Mouse (Mus musculus): ENCODE results near the gene Apba2.

The Apba2 gene

GRCm38 (mm10) chr7:64729785-64730184, 228.3 kb downstream of the Apba2 start:
- DNase-seq, result peak; percentile 57

GRCm38 (mm10) chr7:64739131-64739530, 237.6 kb downstream of the Apba2 start:
- DNase-seq, result no peak

DNA sequence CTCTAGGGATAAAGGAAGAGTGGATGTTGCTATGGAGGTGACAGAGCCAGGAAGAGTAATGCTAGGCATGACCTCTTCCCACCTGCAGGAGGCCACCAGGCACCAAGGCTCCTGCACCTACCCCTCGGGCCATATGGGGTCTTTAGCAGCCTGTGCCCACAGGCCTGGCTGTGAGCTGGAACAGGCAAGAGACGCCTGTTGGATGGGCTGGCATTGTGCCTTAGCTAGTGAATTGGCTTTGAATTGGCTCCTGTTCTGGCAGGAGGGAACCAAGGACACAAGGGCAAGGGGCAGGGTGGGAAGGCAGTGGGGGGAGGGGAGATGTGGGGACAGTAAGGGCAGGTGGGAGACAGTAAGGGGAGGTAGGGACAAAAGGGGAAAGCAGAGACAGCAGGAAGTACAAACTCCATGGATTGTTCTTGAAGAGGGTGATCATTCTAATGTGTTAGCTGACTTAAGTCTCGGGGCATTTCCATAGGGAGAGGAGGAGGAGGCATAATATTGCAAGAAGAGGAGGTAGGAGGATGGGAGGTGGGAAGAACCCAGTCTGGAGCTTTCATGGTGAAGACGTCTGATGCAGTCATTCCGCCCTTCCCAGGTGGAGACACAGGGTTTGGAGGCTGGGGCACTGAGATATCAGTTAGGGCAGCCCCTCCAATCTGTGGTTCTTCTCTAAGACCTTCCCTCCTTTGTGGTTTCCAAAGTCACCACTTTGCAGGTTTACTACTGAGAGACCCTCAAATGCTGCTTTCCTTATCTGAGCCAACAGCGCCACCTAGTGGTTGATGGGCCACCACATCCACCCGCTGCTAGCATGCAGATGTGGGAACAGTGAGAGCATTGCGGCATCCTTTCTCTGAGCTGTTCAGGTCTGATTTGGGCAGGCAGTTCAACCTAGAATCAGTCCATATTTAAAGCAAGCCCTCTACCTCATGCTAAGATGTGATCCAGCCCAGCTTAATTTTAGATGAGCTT, 240.1 kb downstream of the Apba2 start:
- DNase-seq, result peak; percentile 49

- DNase-seq, result no peak
Observed at GRCm38 (mm10) chr7:64743610-64744009, 242.1 kb downstream of the Apba2 start.

- peak; percentile 27 for DNase-seq
Observed at GRCm38 (mm10) chr7:64751465-64751864, 250.0 kb downstream of the Apba2 start.

- no peak for DNase-seq
Observed at GRCm38 (mm10) chr7:64752133-64752532, 250.6 kb downstream of the Apba2 start.

DNA sequence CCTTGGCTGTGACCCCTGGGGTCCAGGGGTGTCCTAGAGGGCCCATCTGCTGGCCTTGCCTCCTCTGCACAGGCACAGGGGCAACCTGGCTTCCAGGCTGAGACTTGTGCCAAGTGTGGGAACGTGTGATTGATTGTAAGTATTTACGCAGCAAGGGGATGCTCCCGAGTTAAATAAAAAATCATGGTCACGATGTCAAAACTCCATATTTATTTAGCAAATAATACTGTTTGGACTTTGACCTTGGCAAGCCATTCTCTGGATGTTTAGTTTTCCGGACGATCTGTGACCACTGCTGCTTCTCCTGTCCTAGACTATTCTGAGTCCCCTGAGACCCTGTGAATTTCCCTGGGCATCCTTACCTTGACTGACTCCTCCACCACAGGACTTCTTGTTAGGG, 252.2 kb downstream of the Apba2 start:
- DNase-seq, result peak; percentile 15

- DNase-seq, result peak; percentile 61
Observed at GRCm38 (mm10) chr7:64754161-64754560, 252.7 kb downstream of the Apba2 start.

- DNase-seq, result no peak
Observed at GRCm38 (mm10) chr7:64755141-64755540, 253.6 kb downstream of the Apba2 start.

DNA sequence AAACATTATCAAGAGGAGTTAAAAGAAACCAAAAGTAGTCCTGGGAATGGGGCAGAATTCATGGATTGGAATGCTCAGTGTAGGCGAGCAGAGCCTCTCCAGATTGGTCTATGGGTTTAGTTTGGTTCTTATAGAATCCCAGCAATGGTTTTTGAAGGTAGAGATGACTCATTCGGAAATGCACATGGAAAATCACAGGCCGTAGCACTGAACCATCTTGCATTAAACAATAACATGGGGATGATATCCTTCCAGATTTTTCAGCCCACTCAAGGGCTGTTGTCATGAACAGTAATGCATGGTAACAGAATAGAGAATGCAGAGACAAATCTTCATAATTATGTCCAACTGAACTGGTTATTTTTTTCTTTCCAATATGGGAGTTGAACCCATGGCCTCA, 264.1 kb downstream of the Apba2 start:
- no peak for DNase-seq

DNA sequence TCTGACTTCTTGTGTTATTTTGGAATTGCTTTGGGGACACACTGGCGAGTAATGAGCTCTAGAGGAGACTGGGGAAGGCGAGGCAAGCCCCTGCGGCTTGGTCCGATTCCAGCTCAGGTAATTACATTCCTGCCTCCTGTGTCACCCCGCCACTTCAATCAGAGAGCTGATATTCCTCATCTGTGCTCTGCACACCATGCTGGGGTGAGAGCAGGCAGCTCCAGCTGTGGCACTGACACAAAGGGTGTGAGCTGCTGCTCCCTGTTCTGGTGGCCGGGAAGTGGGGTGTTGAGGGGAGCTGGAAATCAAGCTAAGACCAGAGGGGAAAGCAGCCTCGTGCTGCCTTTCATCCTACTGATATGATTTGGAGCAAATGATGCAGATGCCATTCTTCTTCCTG, 268.3 kb downstream of the Apba2 start:
- DNase-seq, result no peak

DNA sequence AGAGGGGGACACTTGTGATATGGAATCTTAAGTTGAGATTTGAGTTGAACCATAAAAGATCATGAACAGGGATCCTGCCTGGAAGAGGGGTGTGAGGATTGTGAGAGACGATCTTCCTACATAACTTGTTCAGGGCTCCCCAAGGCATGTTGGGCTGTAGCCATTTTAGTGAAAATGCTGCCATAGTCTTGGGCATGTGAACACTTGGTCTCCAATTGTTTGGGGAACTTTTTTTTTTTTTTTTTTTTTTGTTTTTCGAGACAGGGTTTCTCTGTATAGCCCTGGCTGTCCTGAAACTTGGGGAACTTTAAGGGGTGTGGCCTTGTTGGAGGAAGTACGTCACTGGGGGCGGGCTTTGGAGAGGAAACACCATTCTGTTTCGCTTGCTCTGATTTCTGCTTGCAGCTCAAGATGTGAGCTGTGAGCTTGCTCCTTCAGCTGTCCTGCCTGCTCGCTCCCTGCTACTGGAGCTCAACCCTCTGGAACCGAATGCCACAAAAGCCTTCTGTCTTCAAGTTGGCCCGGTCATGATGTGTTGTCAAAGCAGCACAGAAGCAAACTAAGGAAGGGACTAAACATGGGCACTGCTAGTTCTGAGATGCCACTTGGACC, 269.4 kb downstream of the Apba2 start:
- DNase-seq, result peak; percentile 10

- no peak for DNase-seq
Observed at GRCm38 (mm10) chr7:64773465-64773864, 272.0 kb downstream of the Apba2 start.

DNA sequence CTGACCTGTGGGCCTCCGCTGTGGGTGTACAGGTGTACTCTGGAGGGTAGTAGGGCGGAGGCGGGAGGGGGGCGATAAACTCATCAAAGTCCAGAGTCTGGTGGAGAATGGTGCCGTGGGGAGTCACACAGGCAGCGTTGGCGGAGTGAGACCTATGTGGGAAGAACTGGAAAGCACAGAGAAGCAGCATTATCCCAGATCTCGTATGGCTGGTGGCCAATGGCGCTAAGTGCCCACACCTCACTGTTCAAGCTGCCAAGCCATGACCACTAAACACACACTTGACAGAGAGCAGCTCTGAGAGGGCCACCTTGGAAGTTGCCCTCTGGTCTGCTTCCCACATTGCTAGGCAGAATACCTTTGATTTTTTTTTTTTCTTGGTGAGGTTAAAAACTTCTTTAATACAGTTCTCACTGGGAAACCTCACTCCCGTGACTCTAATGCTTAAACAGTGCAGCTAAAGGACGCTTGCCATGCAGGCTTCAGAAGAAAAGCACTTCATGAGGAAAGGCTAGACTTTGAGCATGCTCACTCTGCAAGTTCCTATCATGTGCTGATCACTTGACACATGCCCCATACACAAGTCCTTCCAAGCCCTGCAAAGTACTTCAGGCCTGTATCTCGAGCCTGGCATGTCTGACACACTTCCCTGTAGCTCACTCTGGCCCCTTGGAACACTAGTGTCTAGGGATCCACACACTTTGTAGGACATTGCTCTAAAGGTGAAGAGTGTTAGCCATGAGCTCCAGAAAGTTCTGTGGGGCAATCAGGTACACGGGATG, 275.4 kb downstream of the Apba2 start:
- no peak for DNase-seq

GRCm38 (mm10) chr7:64779501-64779900, 278.0 kb downstream of the Apba2 start:
- no peak for DNase-seq

DNA sequence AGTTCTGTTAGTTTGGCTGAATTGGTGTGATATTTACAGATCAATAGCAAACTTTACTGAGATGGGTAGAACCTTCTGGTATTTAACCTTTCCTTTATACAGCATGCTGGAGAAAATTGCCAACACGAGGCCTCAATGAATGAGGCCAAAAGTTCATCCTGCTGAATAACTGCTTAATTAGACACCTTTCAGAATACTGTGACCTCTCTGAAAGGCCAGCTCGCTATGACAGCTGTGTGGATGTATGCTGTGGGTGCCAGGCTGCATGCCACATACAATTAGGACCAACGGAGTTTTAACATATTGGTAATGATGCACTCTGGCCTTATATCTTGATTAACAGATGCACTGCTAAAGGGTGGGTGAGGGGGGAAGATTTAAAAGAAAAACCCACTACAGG, 283.5 kb downstream of the Apba2 start:
- DNase-seq, result no peak

DNA sequence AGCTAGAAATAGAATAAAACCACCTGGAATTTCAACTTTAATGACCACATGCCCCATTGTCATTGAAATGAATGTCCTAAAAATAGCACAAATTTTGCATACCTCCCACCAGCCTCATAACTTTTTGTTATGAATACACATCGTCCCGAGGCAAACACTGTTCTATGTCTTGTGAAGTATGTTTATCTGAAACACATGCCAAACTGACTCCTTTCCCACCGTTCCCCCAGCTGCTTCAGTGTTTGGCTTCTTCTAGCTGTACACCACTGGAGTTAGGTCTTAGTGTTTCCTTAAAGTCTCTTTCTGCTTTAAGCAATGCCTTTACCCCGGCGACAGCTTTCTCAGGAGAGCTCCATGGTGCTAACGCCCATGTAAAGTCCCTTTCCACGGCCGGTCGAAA, 289.6 kb downstream of the Apba2 start:
- DNase-seq, result no peak

DNA sequence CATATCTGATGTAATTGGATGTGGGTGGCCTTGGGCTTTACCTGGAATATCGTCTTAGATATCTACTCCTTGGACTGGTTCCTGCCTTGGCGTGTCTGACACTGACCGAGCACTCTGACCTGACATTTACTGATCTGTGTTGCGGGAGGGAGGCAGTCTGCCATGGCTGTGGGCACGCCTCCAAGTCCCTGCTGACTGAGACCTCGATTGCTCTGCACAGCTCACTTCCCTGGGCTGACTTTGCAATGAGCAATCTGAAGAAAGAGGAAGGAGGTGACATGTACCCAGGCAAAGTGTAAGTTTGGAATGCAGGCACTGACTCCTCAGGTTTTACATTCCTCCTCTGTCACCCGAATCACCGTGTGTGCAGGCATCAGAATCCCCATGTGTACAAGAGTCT, 290.5 kb downstream of the Apba2 start:
- peak; percentile 22 for DNase-seq

- DNase-seq, result peak; percentile 3
Observed at GRCm38 (mm10) chr7:64795554-64795953, 294.0 kb downstream of the Apba2 start.
